Mouse (Mus musculus) MEL (cell line): ENCODE results near the gene Fgfr2. TPM values are rescaled to one million over a fixed set of nuclear protein-coding genes. Genes with fewer than 3 reads are reported as not detected.

Source experiments
- DNase-seq: peaks from one replicate; pipeline ENCODE4 v3.0.0; 2011; ENCODE audit warnings: low read depth, low spot score
- H3K27ac ChIP-seq: 2 replicates; pipeline ENCODE4 v1.5.1; 2012; ENCODE audit warnings: low read depth, mild to moderate bottlenecking, control low read depth, low read length, moderate library complexity; ENCODE audit not compliant: control insufficient read depth
- H3K27me3 ChIP-seq, 2 experiments: fragments of 150-350 bp in 1 of 2; sonication (generic) in 1 of 2; 2 replicates each; pipeline ENCODE4 v1.6.1; 2012; ENCODE audit warnings: low read length in 2 of 2, mild to moderate bottlenecking in 2 of 2, improper control_type of control experiment in 1 of 2, moderate library complexity in 1 of 2; ENCODE audit not compliant: insufficient read depth in 2 of 2, control insufficient read depth in 1 of 2
- H3K36me3 ChIP-seq, 2 experiments: 2 replicates each; pipeline ENCODE4 v1.6.1; 2012 to 2014; ENCODE audit warnings: low read length in 2 of 2, improper control_type of control experiment in 1 of 2, inconsistent platforms in 1 of 2, mild to moderate bottlenecking in 1 of 2; ENCODE audit not compliant: insufficient read depth in 2 of 2, control insufficient read depth in 1 of 2
- H3K4me1 ChIP-seq, 2 experiments: fragments of 150-350 bp in 1 of 2; sonication (generic) in 1 of 2; 2 replicates each; pipeline ENCODE4 v1.6.1; 2012; ENCODE audit warnings: low read length in 2 of 2, improper control_type of control experiment in 1 of 2, mild to moderate bottlenecking in 1 of 2; ENCODE audit not compliant: insufficient read depth in 2 of 2, control insufficient read depth in 1 of 2
- H3K4me3 ChIP-seq, 2 experiments: fragments of 150-350 bp in 1 of 2; sonication (generic) in 1 of 2; 2 replicates each; pipeline ENCODE4 v1.5.1; 2012; ENCODE audit warnings: low read depth in 2 of 2, low read length in 2 of 2, mild to moderate bottlenecking in 2 of 2, moderate library complexity in 2 of 2, control low read depth in 1 of 2, improper control_type of control experiment in 1 of 2; ENCODE audit not compliant: control insufficient read depth in 1 of 2, insufficient read depth in 1 of 2
- H3K79me2 ChIP-seq: 2 replicates; pipeline ENCODE4 v1.6.1; 2012; ENCODE audit warnings: mild to moderate bottlenecking, low read length, moderate library complexity; ENCODE audit not compliant: control insufficient read depth, poor library complexity, insufficient read depth
- H3K9ac ChIP-seq: 2 replicates; pipeline ENCODE4 v1.6.1; 2012; ENCODE audit warnings: low read depth, mild to moderate bottlenecking, control low read depth, low read length, moderate library complexity; ENCODE audit not compliant: control insufficient read depth, poor library complexity, severe bottlenecking
- H3K9me3 ChIP-seq: fragments of 150-350 bp; sonication (generic); replicated peaks from 2 replicates; pipeline ENCODE4 v1.6.1; 2012; ENCODE audit warnings: mild to moderate bottlenecking, low read length, improper control_type of control experiment, moderate library complexity; ENCODE audit not compliant: insufficient read depth
- BHLHE40 ChIP-seq: IDR thresholded peaks from 2 replicates; pipeline ENCODE4 v1.6.1; 2012; ENCODE audit warnings: low read depth, mild to moderate bottlenecking, inconsistent platforms, low read length, improper control_type of control experiment, borderline replicate concordance
- CHD1 ChIP-seq: IDR thresholded peaks from 2 replicates; pipeline ENCODE4 v1.6.1; 2012; ENCODE audit warnings: low read depth, mild to moderate bottlenecking, inconsistent platforms, low read length, improper control_type of control experiment
- CHD2 ChIP-seq: IDR thresholded peaks from 2 replicates; pipeline ENCODE4 v1.6.1; 2011; ENCODE audit warnings: low read length, improper control_type of control experiment
- ELF1 ChIP-seq: IDR thresholded peaks from 2 replicates; pipeline ENCODE4 v1.6.1; 2014; ENCODE audit warnings: low read depth, mild to moderate bottlenecking, inconsistent platforms, low read length, improper control_type of control experiment, moderate library complexity
- EP300 ChIP-seq, 2 experiments: IDR thresholded peaks; 2 replicates each; pipeline ENCODE4 v1.6.1; 2011; ENCODE audit warnings: improper control_type of control experiment in 2 of 2, low read length in 2 of 2, low read depth in 1 of 2, mild to moderate bottlenecking in 1 of 2
- ETS1 ChIP-seq: IDR thresholded peaks from 2 replicates; pipeline ENCODE4 v1.6.1; 2012; ENCODE audit warnings: low read depth, mild to moderate bottlenecking, inconsistent platforms, low read length, improper control_type of control experiment, moderate library complexity
- GABPA ChIP-seq: IDR thresholded peaks from 2 replicates; pipeline ENCODE4 v1.6.1; 2012; ENCODE audit warnings: low read depth, mild to moderate bottlenecking, inconsistent platforms, low read length, improper control_type of control experiment, moderate library complexity
- GATA1 ChIP-seq: IDR thresholded peaks from 2 replicates; pipeline ENCODE4 v1.6.1; 2011; ENCODE audit warnings: low read depth, low read length, improper control_type of control experiment
- MAX ChIP-seq: IDR thresholded peaks from 2 replicates; pipeline ENCODE4 v1.6.1; 2011; ENCODE audit warnings: low read length, improper control_type of control experiment
- MAZ ChIP-seq: IDR thresholded peaks from 2 replicates; pipeline ENCODE4 v1.6.1; 2012; ENCODE audit warnings: low read depth, mild to moderate bottlenecking, inconsistent platforms, low read length, improper control_type of control experiment
- MEF2A ChIP-seq: IDR thresholded peaks from 2 replicates; pipeline ENCODE4 v1.6.1; 2014; ENCODE audit warnings: low read depth, mild to moderate bottlenecking, inconsistent platforms, low read length, improper control_type of control experiment; ENCODE audit not compliant: poor library complexity, insufficient replicate concordance, severe bottlenecking; ENCODE audit errors: extremely low read depth
- MXI1 ChIP-seq: IDR thresholded peaks from 2 replicates; pipeline ENCODE4 v1.6.1; 2011; ENCODE audit warnings: mild to moderate bottlenecking, low read depth, low read length, improper control_type of control experiment
- MYB ChIP-seq: IDR thresholded peaks from 2 replicates; pipeline ENCODE4 v1.6.1; 2011; ENCODE audit warnings: mild to moderate bottlenecking, low read depth, low read length, improper control_type of control experiment
- MYC ChIP-seq: IDR thresholded peaks from 2 replicates; pipeline ENCODE4 v1.6.1; 2011; ENCODE audit warnings: low read depth, mild to moderate bottlenecking, low read length, improper control_type of control experiment, moderate library complexity
- NELFE ChIP-seq: IDR thresholded peaks from 2 replicates; pipeline ENCODE4 v1.6.1; 2011; ENCODE audit warnings: low read depth, low read length, improper control_type of control experiment
- POLR2AphosphoS2 ChIP-seq: IDR thresholded peaks from 2 replicates; pipeline ENCODE4 v1.6.1; 2011; ENCODE audit warnings: low read length, improper control_type of control experiment
- POLR2AphosphoS5 ChIP-seq: IDR thresholded peaks from 2 replicates; pipeline ENCODE4 v1.6.1; 2012; ENCODE audit warnings: low read depth, borderline replicate concordance, mild to moderate bottlenecking, inconsistent platforms, low read length, moderate library complexity, mixed read lengths
- RAD21 ChIP-seq: IDR thresholded peaks from 2 replicates; pipeline ENCODE4 v1.6.1; 2011; ENCODE audit warnings: mild to moderate bottlenecking, low read depth, low read length, improper control_type of control experiment
- RCOR1 ChIP-seq: IDR thresholded peaks from 2 replicates; pipeline ENCODE4 v1.6.1; 2012; ENCODE audit warnings: low read depth, mild to moderate bottlenecking, inconsistent platforms, low read length, improper control_type of control experiment
- SIN3A ChIP-seq: IDR thresholded peaks from 2 replicates; pipeline ENCODE4 v1.6.1; 2012; ENCODE audit warnings: low read length, improper control_type of control experiment, inconsistent platforms
- SMC3 ChIP-seq: IDR thresholded peaks from 2 replicates; pipeline ENCODE4 v1.6.1; 2011; ENCODE audit warnings: low read depth, low read length, improper control_type of control experiment
- TAL1 ChIP-seq: IDR thresholded peaks from 2 replicates; pipeline ENCODE4 v1.6.1; 2012; ENCODE audit warnings: mild to moderate bottlenecking, inconsistent platforms, low read length, moderate library complexity, mixed read lengths
- TBP ChIP-seq: IDR thresholded peaks from 2 replicates; pipeline ENCODE4 v1.8.0; 2011; ENCODE audit warnings: low read depth, low read length, improper control_type of control experiment
- TCF12 ChIP-seq: IDR thresholded peaks from 2 replicates; pipeline ENCODE4 v1.6.1; 2014; ENCODE audit warnings: low read depth, mild to moderate bottlenecking, inconsistent platforms, low read length, improper control_type of control experiment, moderate library complexity
- UBTF ChIP-seq: IDR thresholded peaks from 2 replicates; pipeline ENCODE4 v1.6.1; 2012; ENCODE audit warnings: low read depth, mild to moderate bottlenecking, inconsistent platforms, low read length, improper control_type of control experiment, moderate library complexity, borderline replicate concordance; ENCODE audit not compliant: insufficient read depth
- USF2 ChIP-seq, 2 experiments: IDR thresholded peaks; 2 replicates each; pipeline ENCODE4 v1.6.1; 2011 to 2012; ENCODE audit warnings: improper control_type of control experiment in 2 of 2, low read length in 2 of 2, borderline replicate concordance in 1 of 2, inconsistent platforms in 1 of 2, low read depth in 1 of 2, mild to moderate bottlenecking in 1 of 2; ENCODE audit not compliant: insufficient read depth in 1 of 2
- ZC3H11A ChIP-seq: IDR thresholded peaks from 2 replicates; pipeline ENCODE4 v1.6.1; 2012; ENCODE audit warnings: low read depth, mild to moderate bottlenecking, inconsistent platforms, low read length, improper control_type of control experiment
- ZKSCAN1 ChIP-seq: IDR thresholded peaks from 2 replicates; pipeline ENCODE4 v1.6.1; 2012; ENCODE audit warnings: low read depth, mild to moderate bottlenecking, inconsistent platforms, low read length, improper control_type of control experiment, moderate library complexity
- ZMIZ1 ChIP-seq: IDR thresholded peaks from 2 replicates; pipeline ENCODE4 v1.6.1; 2012; ENCODE audit warnings: low read depth, mild to moderate bottlenecking, inconsistent platforms, low read length, improper control_type of control experiment, moderate library complexity
- ZNF384 ChIP-seq: IDR thresholded peaks from 2 replicates; pipeline ENCODE4 v1.6.1; 2012; ENCODE audit warnings: low read depth, mild to moderate bottlenecking, inconsistent platforms, low read length, improper control_type of control experiment
- polyA plus RNA-seq, 2 experiments: library from polyadenylated mRNA; stranded (reverse) in 1 of 2; unstranded in 1 of 2; fragments of >175 nt in 1 of 2; fragments of >200 nt in 1 of 2; gene quantifications; 2 replicates each; pipeline versions ENCODE4 v1.2.1 to v1.2.4; 2012; ENCODE audit warnings: low replicate concordance in 2 of 2, low read depth in 1 of 2; ENCODE audit not compliant: insufficient read length in 2 of 2, insufficient read depth in 1 of 2, missing spikeins in 1 of 2
- total RNA-seq: library from RNA; depleted of rRNA; stranded (reverse); fragments of 300-350 nt; gene quantifications from 2 replicates; pipeline ENCODE4 v1.2.3, GENCODE M21; 2012

Gene Fgfr2
- total and polyA plus RNA-seq, 3 experiments, result not detected

GRCm38 (mm10) chr7:132123211-132123610 is 999.9 kb downstream of the Fgfr2 start:
- TF ChIP-seq CHD1 (no peak), MYB (no peak), ELF1 (no peak), MAZ (no peak), TBP (no peak), ZNF384 (no peak), NELFE (no peak), TCF12 (no peak), SMC3 (no peak), TAL1 (no peak), SIN3A (no peak), MEF2A (no peak), POLR2AphosphoS5 (no peak), EP300 (IDR thresholded peaks at IDR 0.05; ENCODE audit: low read depth in 1 of 2, low read length in 2 of 2) (no peak), RCOR1 (no peak), GABPA (no peak), RAD21 (no peak), MXI1 (no peak)
- H3K9me3 ChIP-seq, result no peaks in the 10 kb centered on the region
- H3K27me3 ChIP-seq, result no peaks in the 10 kb centered on the region
- no peaks in the 10 kb centered on the region for H3K4me1 ChIP-seq
- H3K4me3 ChIP-seq, result no peak overlapping the region
- no peaks in the 10 kb centered on the region for H3K79me2 ChIP-seq
- no peaks in the 10 kb centered on the region for H3K36me3 ChIP-seq
- H3K27ac ChIP-seq, result no peak overlapping the region
- DNase-seq, result no peak
- no peak overlapping the region for H3K9ac ChIP-seq

GRCm38 (mm10) chr7:132119817-132120216 is 1003.3 kb downstream of the Fgfr2 start:
- Histone ChIP-seq H3K4me1 (no peaks in the 10 kb centered on the region), H3K79me2 (no peaks in the 10 kb centered on the region), H3K36me3 (no peaks in the 10 kb centered on the region), H3K27ac (no peak overlapping the region), H3K9ac (no peak overlapping the region), H3K27me3 (no peaks in the 10 kb centered on the region; a peak in 1 of 4 replicates), H3K9me3 (no peaks in the 10 kb centered on the region), H3K4me3 (no peak overlapping the region)
- DNase-seq, result no peak
- TF ChIP-seq ZC3H11A, result no peak
- TF ChIP-seq MEF2A, result no peak
- TF ChIP-seq MAX, result no peak
- no peak for TF ChIP-seq ZMIZ1
- TF ChIP-seq RCOR1, result no peak
- TF ChIP-seq MAZ, result no peak
- no peak for TF ChIP-seq MYC
- no peak for TF ChIP-seq ELF1
- TF ChIP-seq GATA1, result no peak
- TF ChIP-seq CHD2, result no peak
- TF ChIP-seq BHLHE40, result no peak
- TF ChIP-seq USF2 (IDR thresholded peaks at IDR 0.05; ENCODE audit: borderline replicate concordance in 1 of 2, insufficient read depth in 1 of 2, low read depth in 1 of 2, low read length in 2 of 2), result no peak
- TF ChIP-seq ZKSCAN1, result no peak
- no peak for TF ChIP-seq TCF12
- no peak for TF ChIP-seq ETS1
- no peak for TF ChIP-seq POLR2AphosphoS2
- no peak for TF ChIP-seq UBTF
